Mouse (Mus musculus) monocyte, adult 59 days (primary cell): ENCODE results near the gene Trim60. TPM values are rescaled to one million over a fixed set of nuclear protein-coding genes. Genes with fewer than 3 reads are reported as not detected.

Source experiments
- total RNA-seq, 2 experiments: library from RNA; stranded (reverse); gene quantifications; one replicate each; pipeline ENCODE4 v1.2.4; 2023

Gene Trim60
- not detected for total RNA-seq

GRCm38 (mm10) chr8:65018423-65018822 lies at the start of gene Trim60, which contains the start of gene Trim61:
Trim60 (minus strand) TSS chr8:65018584.
Trim61 (minus strand) TSS chr8:65018523.

GRCm38 (mm10) chr8:65037117-65037533 lies 18.7 kb upstream of the Trim60 start, which contains the start of gene Apela:
Apela (minus strand) TSS chr8:65037336.

GRCm38 (mm10) chr8:64987731-64988130 lies 30.7 kb downstream of the Trim60 start, which contains the start of gene Trim75:
Trim75 (minus strand) TSS chr8:64987831.

Other genes with a start within 250 kb of the Trim60 start
- 10 to 100 TPM; 49.2 to 49.7 TPM for gene Klhl2, start 168.6 kb downstream of the Trim60 start, total RNA-seq
- 10 to 100 TPM; 43.7 to 50.3 TPM for gene Tmem192, start 71.4 kb downstream of the Trim60 start, total RNA-seq
- gene Trim75, start 30.8 kb downstream of the Trim60 start, total RNA-seq: not detected
- not detected for gene Trim61, start 61 bp downstream of the Trim60 start, total RNA-seq
- not detected for gene Apela, start 18.8 kb upstream of the Trim60 start, total RNA-seq
- not detected for gene Gm10663, start 56.4 kb upstream of the Trim60 start, total RNA-seq
- gene BC030870, start 111.0 kb upstream of the Trim60 start, total RNA-seq: not detected